ENCODE assay signal across 18 mouse cellular contexts in the genomic region with DNA sequence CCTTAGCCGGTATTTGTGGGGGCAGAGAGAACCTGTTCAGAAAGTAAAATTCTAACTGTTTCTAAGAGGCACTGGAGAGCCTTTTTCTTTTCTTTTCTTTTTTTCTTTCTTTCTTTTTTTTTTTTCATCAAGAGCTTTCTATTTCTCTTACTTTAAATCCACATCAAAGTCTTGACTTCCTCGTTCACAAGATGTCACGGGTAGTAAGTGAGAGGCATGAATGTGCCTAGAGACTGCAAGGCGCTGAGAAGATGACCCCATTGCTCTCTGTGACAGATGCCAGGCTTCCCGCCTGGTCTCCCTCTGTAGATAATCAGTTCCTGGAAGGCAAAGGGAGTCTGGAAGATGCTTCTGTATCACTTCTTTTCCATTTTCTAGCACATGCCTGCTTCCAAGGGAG.
DNase-seq lines count a peak whose midpoint lies in the region; ATAC-seq and TF ChIP-seq lines count a peak whose summit lies in the region.
"Had no signal": no experiment of that assay in that cellular context is flagged by ENCODE, and none has a peak within 500 bp of the region (broad histone marks: within the 10 kb centered on the region; RNA-seq: fewer than 3 reads in every experiment).

No protein-coding gene starts in this region.

- no peak for TF ChIP-seq EP300 in liver, postnatal 0 days (IDR thresholded peaks at IDR 0.05; ENCODE audit: low read depth)

- H3K27ac ChIP-seq in liver, postnatal 0 days (ENCODE audit: low read depth): peak overlapping the region; percentile 20; the same call in 1 of the 2 replicates
- H3K27ac ChIP-seq in liver, embryonic 11.5 days (ENCODE audit: low read depth, low read length): no peak overlapping the region
- H3K27ac ChIP-seq in midbrain, embryonic 16.5 days (ENCODE audit: low read length): no peak overlapping the region
- H3K27ac ChIP-seq: forebrain, embryonic 15.5 days; heart, embryonic 13.5 days; liver, embryonic 15.5 days had no signal

- H3K9ac ChIP-seq in liver, postnatal 0 days (replicated peaks): no peak overlapping the region
- no peak overlapping the region for H3K9ac ChIP-seq in liver, embryonic 11.5 days (ENCODE audit: low read depth, low read length)
- no peak overlapping the region for H3K9ac ChIP-seq in midbrain, embryonic 16.5 days (ENCODE audit: low read depth, low read length)
- H3K9ac ChIP-seq: forebrain, embryonic 15.5 days; heart, embryonic 13.5 days; liver, embryonic 15.5 days had no signal

- 56% methylated on average over 5 of the region's 5 CpGs for WGBS in liver, postnatal 0 days (ENCODE audit: insufficient replicate concordance)
- WGBS in liver, embryonic 11.5 days: 48% methylated on average over 5 of the region's 5 CpGs
- 42% methylated on average over 5 of the region's 5 CpGs for WGBS in midbrain, embryonic 16.5 days

- H3K4me3 ChIP-seq in liver, postnatal 0 days (ENCODE audit: low read depth, low read length): no peak overlapping the region
- no peak overlapping the region for H3K4me3 ChIP-seq in liver, embryonic 11.5 days (ENCODE audit: low read depth, low read length)
- H3K4me3 ChIP-seq in midbrain, embryonic 16.5 days (ENCODE audit: low read depth, low read length): no peak overlapping the region
- H3K4me3 ChIP-seq: forebrain, embryonic 15.5 days; heart, embryonic 13.5 days; liver, embryonic 15.5 days; midbrain, embryonic 10.5 days; myocyte had no signal

- peak overlapping the region; percentile 3; the same call in 1 of the 2 replicates for H3K4me2 ChIP-seq in liver, postnatal 0 days (ENCODE audit: low read depth, low read length)
- H3K4me2 ChIP-seq in liver, embryonic 11.5 days: no peak overlapping the region
- no peak overlapping the region for H3K4me2 ChIP-seq in midbrain, embryonic 16.5 days (ENCODE audit: low read length)
- H3K4me2 ChIP-seq: forebrain, embryonic 15.5 days; heart, embryonic 13.5 days; liver, embryonic 15.5 days had no signal

- peaks cover 11% of the 10 kb centered on the region; the same call in 1 of the 2 replicates for H3K4me1 ChIP-seq in liver, postnatal 0 days (ENCODE audit: insufficient read depth)
- peaks cover 10% of the 10 kb centered on the region for H3K4me1 ChIP-seq in liver, embryonic 11.5 days (replicated peaks; ENCODE audit: control insufficient read depth, insufficient read depth, low read length)
- H3K4me1 ChIP-seq in midbrain, embryonic 16.5 days (ENCODE audit: control insufficient read depth, insufficient read depth, low read length): peaks cover 11% of the 10 kb centered on the region

- DNase-seq in cerebellum, postnatal 10 days: peak; percentile 23 to 35
- DNase-seq in cerebellum, postnatal 25 days: no peak
- DNase-seq in liver, postnatal 0 days: no peak
- DNase-seq in liver, embryonic 11.5 days (ENCODE audit: low spot score): no peak
- peak; percentile 7 for DNase-seq in splenic B cell, adult 2 months (ENCODE audit: low read depth, low spot score)
- no peak for DNase-seq in layer of hippocampus, adult 18-20 months (ENCODE audit: low spot score in 2 of 2)
- DNase-seq: adrenal gland, postnatal 14 days; cerebellum, adult 8-10 months; heart, postnatal 36 days; lung, postnatal 14 days; right cerebral cortex, postnatal 4 days had no signal

- H3K9me3 ChIP-seq in liver, postnatal 0 days (ENCODE audit: low read length): no peaks in the 10 kb centered on the region
- H3K9me3 ChIP-seq in liver, embryonic 11.5 days (ENCODE audit: control insufficient read depth, low read length): no peaks in the 10 kb centered on the region
- H3K9me3 ChIP-seq in midbrain, embryonic 16.5 days (replicated peaks; ENCODE audit: control insufficient read depth, low read length, poor library complexity, severe bottlenecking): no peaks in the 10 kb centered on the region
- H3K9me3 ChIP-seq: forebrain, embryonic 15.5 days; heart, embryonic 13.5 days; liver, embryonic 15.5 days; midbrain, embryonic 10.5 days had no signal

- no peaks in the 10 kb centered on the region for H3K36me3 ChIP-seq in liver, postnatal 0 days (replicated peaks; ENCODE audit: insufficient read depth, low read length)
- H3K36me3 ChIP-seq in liver, embryonic 11.5 days (ENCODE audit: control insufficient read depth, insufficient read depth, low read length): no peaks in the 10 kb centered on the region
- no peaks in the 10 kb centered on the region for H3K36me3 ChIP-seq in splenic B cell, adult 2 months (ENCODE audit: control insufficient read depth, insufficient read depth, low read length, poor library complexity, severe bottlenecking)
- H3K36me3 ChIP-seq in midbrain, embryonic 16.5 days (ENCODE audit: control insufficient read depth, insufficient read depth, low read length): no peaks in the 10 kb centered on the region
- H3K36me3 ChIP-seq: forebrain, embryonic 15.5 days; heart, embryonic 13.5 days; liver, embryonic 15.5 days; midbrain, embryonic 10.5 days had no signal

- TF ChIP-seq CTCF in liver, postnatal 0 days (IDR thresholded peaks at IDR 0.05; ENCODE audit: low read depth): no peak

- no peak for ATAC-seq in liver, postnatal 0 days
- no peak for ATAC-seq in liver, embryonic 11.5 days (replicated peaks; ENCODE audit: low FRiP score)
- peak; percentile 50 for ATAC-seq in CD4-positive, CD25-positive, alpha-beta regulatory T cell, adult 4 months
- no peak for ATAC-seq in midbrain, embryonic 16.5 days
- ATAC-seq: forebrain, embryonic 15.5 days had no signal

- H3K27me3 ChIP-seq in liver, postnatal 0 days (ENCODE audit: insufficient read depth, low read length): no peaks in the 10 kb centered on the region
- H3K27me3 ChIP-seq in liver, embryonic 11.5 days (replicated peaks; ENCODE audit: control insufficient read depth, insufficient read depth, low read length): no peaks in the 10 kb centered on the region; the same call in 1 of the 2 replicates
- H3K27me3 ChIP-seq in splenic B cell, adult 2 months (ENCODE audit: control insufficient read depth, insufficient read depth, low read length, poor library complexity, severe bottlenecking): no peaks in the 10 kb centered on the region
- no peaks in the 10 kb centered on the region for H3K27me3 ChIP-seq in midbrain, embryonic 16.5 days (ENCODE audit: control insufficient read depth, insufficient read depth, low read depth, low read length)
- H3K27me3 ChIP-seq: heart, embryonic 13.5 days had no signal

Comparison
In these comparisons a context has a peak if more than half of its experiments do, and no peak if none do; other contexts are left out.
1. DNase-seq: peak in cerebellum, postnatal 10 days (2 of 2) and splenic B cell, adult 2 months (single experiment); none in cerebellum, postnatal 25 days (0 of 2), liver, postnatal 0 days (single experiment), liver, embryonic 11.5 days (single experiment) and layer of hippocampus, adult 18-20 months (0 of 2).